Mouse (Mus musculus): ENCODE measurements around the gene Gm17542. TPM values are rescaled to one million over a fixed set of nuclear protein-coding genes. Genes with fewer than 3 reads are reported as not detected.

Gm17542 gene
- total RNA-seq (2023): not detected in 2 replicates

GRCm38 (mm10) chr10:58718110-58718509, at the start of gene Gm17542:
TSS of gene Gm17542 (minus strand) at chr10:58718210.

GRCm38 (mm10) chr10:58675533-58675932, 42.5 kb downstream of the Gm17542 start, which contains the start of gene Edar:
TSS of gene Edar (minus strand) at chr10:58675654.

Other genes with a start within 250 kb of the Gm17542 start
- 2.8 and 3.3 TPM in 2 replicates for gene Ccdc138, start 220.3 kb downstream of the Gm17542 start, total RNA-seq (2023)
- not detected in 2 replicates for gene Edar, start 42.6 kb downstream of the Gm17542 start, total RNA-seq (2023)
- not detected in 2 replicates for gene Sh3rf3, start 95.1 kb upstream of the Gm17542 start, total RNA-seq (2023)

Data from neutrophil, adult 65 days (primary cell).